Mouse (Mus musculus) heart, postnatal 14 days (tissue): ENCODE measurements around the gene Arpp21. TPM values are rescaled to one million over a fixed set of nuclear protein-coding genes. Genes with fewer than 3 reads are reported as not detected.

Source experiments
- DNase-seq, 2 experiments: peaks; one replicate each; pipeline ENCODE4 v3.0.0; 2021 to 2022
- intact Hi-C: fragments of 180-260 bp; cut with DNase I; formaldehyde crosslinking; loops from one replicate; pipeline ENCODE4 v1.15.1; 2025
- long read RNA-seq, 2 experiments: library from polyadenylated mRNA; stranded (forward); transcript quantifications; one replicate each; pipeline ENCODE4 v2.0.0; 2021
- total RNA-seq, 2 experiments: library from RNA; stranded (reverse); gene quantifications; 2 replicates each; pipeline ENCODE4 v1.2.3; 2021

Arpp21 gene
- total RNA-seq: 1 to 10 TPM; 3.6 to 9.1 TPM
- long read RNA-seq, experiment 1, partial matches to known transcripts: 0 of 4 reads
- long read RNA-seq, experiment 1, other reads (novel, unspliced or antisense): 4 of 4 reads
- long read RNA-seq, experiment 2, partial matches to known transcripts: 0 of 1 reads
- long read RNA-seq, experiment 2, other reads (novel, unspliced or antisense): 0 of 1 reads

DNA sequence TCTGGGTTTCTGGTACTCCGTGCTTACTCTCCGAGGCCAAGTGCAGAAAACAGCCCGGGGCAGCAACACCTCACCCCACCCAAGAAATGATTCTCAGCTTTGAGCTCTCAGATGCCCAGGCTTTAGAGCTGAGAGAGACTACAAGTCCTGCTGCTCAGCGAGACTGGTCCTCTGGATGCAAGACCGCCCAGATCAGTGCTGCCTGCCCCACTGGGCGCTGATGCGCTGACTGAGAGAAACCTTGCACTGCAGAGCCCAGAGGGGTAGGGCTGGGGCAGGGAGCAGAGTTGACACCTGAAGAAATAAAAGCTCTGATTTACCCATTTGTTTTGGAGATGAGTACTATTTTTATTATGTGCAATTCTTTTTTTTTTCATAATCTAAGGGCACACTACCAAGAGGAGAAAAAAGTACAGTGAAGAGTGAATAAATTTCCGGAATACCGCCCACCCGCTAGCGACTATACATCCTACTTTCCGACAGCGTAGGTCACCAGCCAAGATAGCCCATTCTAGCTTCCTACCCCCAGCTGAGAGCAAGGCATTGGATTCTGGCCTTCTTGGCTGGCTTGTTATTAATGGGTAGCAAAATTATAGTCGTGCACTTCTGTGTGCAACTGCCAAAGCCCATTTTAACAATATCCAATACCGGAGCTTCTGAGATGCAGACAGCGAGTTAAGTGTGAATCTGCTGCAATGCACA, at the start of gene Arpp21:
Gene Arpp21, minus strand, starts transcription at position 243 of the 702 bp plus-strand sequence.
- intact Hi-C loops: no loop called here
- DNase-seq: no peak

DNA sequence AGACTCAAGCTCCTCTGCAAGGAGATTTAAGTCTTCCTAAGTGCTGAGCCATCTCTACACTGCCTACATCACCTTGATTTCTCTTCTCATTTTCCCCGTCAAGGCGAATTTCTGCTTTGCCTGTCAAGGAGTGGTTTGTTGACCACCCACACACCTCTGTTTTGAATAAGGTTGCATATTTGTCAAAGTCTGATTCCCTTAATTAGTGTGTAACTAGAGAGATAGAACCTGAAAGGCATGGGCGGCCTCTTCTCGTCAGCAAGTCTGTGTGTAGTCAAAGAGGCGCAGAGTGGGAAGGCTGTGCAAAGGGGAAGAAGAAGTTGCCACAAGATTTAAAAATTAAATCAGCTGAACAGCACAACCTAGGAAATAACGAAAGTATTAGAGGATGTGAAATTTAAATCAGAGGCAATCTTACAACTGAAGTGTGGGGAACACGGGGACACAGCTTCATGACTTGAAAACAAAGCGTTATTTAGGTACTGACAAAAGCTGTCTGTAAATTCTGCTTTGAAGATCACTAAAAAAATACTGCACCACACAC, 36.8 kb upstream of the Arpp21 start:
- no peak for DNase-seq

GRCm38 (mm10) chr9:112264982-112265641, 29.4 kb upstream of the Arpp21 start:
- no peak for DNase-seq
- intact Hi-C loops: no loop called here

More for the DNA sequence above, 36.8 kb upstream of the Arpp21 start:
- intact Hi-C loops: no loop called here

DNA sequence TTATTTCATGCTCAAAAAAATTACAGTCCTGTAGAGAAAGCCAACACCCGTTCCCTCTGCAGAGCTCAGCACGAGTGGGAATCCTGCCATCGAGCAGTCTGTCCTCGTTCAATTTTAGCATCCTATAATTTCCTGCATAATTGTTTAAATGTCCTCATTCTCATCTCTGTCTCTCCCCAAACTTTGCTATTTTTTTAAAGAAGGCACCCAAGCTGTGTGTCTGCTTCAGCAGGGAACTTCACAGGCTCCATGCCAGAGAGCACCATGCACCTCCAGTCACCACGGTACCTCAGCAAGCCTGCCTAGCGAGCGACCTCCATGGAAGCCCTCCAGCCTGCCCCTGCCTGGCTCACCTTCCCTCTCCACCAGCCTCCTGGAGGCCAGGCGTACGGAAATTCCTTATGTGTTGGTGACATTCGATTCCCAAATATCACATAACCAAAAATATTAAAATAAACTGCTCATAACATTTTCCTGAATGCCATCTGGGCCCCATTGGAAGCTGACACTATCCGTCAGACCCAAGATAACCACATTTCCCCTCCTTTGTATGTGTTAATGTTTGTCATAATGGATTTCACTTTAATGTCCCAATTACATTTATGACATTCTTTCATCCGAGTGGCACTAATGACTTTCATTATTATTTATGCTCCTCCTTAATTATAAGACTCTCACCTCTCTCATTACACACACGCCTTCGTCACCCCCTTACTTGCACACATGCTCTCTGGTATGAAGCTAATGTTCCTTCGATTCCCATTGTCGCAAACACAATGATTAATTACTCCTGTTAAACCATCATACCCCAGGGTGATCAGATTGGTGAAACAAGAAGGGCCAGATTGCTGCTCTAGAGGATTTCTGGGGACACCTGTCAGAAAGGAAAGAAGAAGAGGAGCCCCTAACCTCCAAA, 26.5 kb upstream of the Arpp21 start:
- no peak for DNase-seq
- intact Hi-C loops: no loop called here

- no peak for DNase-seq
- intact Hi-C loops: no loop called here
Observed at GRCm38 (mm10) chr9:112261556-112261955, 25.8 kb upstream of the Arpp21 start.

DNA sequence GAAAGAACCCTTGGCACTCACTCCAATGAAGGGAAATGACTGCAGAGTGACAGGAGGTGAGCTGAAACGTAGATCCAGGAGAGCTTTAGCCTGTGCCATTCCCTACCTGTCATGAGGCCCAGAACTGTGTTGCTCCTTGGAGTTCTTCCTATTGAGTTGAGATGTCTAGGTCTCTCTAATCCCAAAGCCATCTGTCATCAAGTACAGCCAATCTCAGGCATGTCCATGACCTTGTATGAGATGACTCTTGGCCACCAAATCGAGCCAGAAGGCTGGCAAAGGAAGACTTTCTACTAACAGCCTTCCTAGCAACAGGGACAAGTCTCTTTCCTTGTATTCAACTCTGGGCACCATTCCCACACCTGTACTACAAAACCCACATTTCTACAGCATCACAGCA, 25.0 kb upstream of the Arpp21 start:
- intact Hi-C loops: no loop called here
- DNase-seq: no peak

- intact Hi-C loops: no loop called here
- DNase-seq: no peak
Observed at GRCm38 (mm10) chr9:112258560-112258959, 22.8 kb upstream of the Arpp21 start.

DNA sequence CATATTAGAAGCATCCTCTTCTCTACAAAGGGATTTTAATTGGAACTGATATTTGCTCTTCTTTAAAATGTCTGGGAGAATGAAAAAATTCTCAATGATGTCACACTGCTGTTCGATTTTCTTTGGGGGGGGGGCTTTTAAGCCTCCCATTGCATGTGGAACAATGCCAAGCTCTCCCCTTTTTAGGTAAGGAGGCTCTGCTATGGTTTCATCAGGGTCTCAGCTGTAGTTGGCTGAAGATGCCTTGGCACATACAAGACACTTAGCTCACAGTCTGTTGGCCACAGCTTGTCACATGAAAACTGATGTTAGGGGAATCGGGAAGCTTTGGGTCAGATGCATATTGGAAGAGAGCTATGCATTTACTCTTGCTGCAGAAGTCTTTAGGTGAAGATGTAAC, 20.2 kb upstream of the Arpp21 start:
- intact Hi-C loops: no loop called here
- no peak for DNase-seq

- intact Hi-C loops: no loop called here
- DNase-seq: no peak
Observed at GRCm38 (mm10) chr9:112253730-112254129, 18.0 kb upstream of the Arpp21 start.

DNA sequence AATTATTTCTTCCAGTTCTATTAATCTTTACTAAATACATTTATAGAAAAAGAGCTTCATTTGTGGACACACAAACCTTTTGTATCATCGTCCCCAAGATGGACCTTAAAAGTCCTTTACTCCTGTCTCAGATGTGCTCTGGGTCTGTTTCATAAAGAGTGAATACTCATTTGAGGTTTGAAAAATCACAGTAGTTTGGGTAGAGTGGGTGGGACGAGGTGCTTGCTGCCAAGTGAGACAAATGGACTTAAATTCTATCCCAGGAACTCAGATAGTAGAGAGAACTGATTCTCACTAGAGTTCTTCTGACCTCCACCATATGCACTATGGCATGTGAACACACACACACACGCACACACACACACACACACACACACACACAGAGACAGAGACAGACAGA, 16.1 kb upstream of the Arpp21 start:
- DNase-seq: no peak
- intact Hi-C loops: no loop called here

GRCm38 (mm10) chr9:112251339-112251738, 15.6 kb upstream of the Arpp21 start:
- intact Hi-C loops: no loop called here
- no peak for DNase-seq

- DNase-seq: no peak
- intact Hi-C loops: no loop called here
Observed at GRCm38 (mm10) chr9:112249753-112250152, 14.0 kb upstream of the Arpp21 start.

DNA sequence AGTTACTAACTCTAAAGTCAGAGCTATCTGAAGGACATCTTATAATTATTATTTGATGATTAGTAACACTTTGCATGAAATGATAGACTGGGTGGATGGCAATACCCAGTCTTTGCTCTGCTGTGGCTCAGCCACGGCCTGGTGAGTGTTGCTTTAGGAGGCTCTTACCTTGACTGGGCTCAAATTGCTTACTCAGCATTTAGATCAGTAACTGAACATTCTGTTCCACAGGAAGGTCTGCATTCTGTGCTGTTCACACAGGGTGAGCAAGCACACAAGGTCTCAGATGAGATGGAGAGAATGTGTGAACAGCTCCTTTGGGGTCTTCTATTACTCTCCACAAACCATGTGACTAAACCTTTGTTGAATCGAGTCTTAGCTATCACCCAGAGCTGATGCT, 11.4 kb upstream of the Arpp21 start:
- no peak for DNase-seq
- intact Hi-C loops: no loop called here

DNA sequence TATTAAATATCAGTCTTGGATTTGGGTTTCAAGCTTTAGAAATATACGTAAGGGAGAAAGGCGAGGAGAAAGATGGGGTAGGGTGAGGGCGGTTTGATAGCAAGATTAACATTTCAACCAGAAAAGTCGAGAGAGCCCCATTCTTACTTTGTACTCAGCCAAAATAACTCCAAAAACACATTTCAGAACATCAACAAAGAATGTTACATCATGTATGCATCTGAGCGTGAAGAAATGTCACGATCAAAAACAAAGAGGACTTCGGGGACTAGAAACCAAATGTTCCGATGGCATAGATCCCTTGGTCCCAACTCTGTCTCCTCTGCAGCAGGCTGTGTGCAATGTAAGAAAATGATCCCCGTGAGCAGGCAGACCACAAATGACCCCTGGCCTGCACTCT, 2.4 kb upstream of the Arpp21 start:
- intact Hi-C loops: no loop called here

GRCm38 (mm10) chr9:112236551-112236950, 813 bp upstream of the Arpp21 start:
- DNase-seq: no peak
- intact Hi-C loops: no loop called here

More for the DNA sequence above, 2.4 kb upstream of the Arpp21 start:
- no peak for DNase-seq

DNA sequence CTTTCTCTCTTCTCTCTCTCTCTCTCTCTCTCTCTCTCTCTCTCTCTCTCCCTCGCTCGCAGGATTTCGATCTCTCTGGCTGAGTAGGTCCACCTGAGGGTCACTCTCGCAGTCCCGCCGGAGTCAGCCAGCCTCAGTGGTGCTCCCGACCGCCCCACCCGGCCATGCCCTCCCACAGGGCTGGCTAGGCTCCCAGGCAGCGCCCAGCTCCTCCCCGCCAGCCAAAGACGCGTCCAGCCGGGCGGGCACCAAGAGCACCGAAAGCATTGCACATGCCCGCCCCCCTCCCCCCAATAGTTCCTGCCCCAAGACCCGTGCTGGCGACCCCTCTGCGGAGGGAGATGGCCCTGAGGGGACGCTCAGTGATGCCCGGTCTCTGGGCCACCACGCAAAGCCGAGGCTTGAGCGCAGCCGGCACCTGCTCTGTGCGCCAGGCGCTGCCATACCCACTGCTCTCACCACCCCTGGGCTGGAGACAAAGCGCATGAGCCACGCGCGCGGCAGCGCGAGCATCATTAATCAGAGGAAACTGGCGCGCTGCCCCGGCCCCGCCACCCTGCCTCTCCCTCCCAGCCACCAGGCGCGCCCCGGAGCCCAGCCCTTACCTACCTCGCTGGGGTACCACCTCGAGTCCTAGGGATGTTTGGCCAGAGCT, 570 bp downstream of the Arpp21 start:
- DNase-seq: peak in 1 of 2 experiments; percentile 25
- intact Hi-C loops: no loop called here

- intact Hi-C loops: no loop called here
Observed at GRCm38 (mm10) chr9:112234505-112235024, 1.2 kb downstream of the Arpp21 start.

GRCm38 (mm10) chr9:112233822-112234504, 1.8 kb downstream of the Arpp21 start:
- intact Hi-C loops: no loop called here
- DNase-seq: no peak

More at GRCm38 (mm10) chr9:112234505-112235024, 1.2 kb downstream of the Arpp21 start:
- no peak for DNase-seq

- intact Hi-C loops: no loop called here
- no peak for DNase-seq
Observed at GRCm38 (mm10) chr9:112233378-112233777, 2.4 kb downstream of the Arpp21 start.
